Mouse (Mus musculus) heart, embryonic 16.5 days (tissue): ENCODE data around the gene Klhdc7b. TPM values are rescaled to one million over a fixed set of nuclear protein-coding genes. Genes with fewer than 3 reads are reported as not detected.

ENCODE experiments used
- ATAC-seq: fragments of 200-750 bp; cut with Nextera tagmentation; replicated peaks from 2 replicates; pipeline ENCODE4 v1.8.0; 2017; ENCODE audit warnings: moderate number of reproducible peaks; ENCODE audit not compliant: insufficient read depth, low FRiP score; ENCODE audit errors: extremely low read depth
- H3K27ac ChIP-seq: fragments of 300-500 bp; sonication (generic); 2 replicates; pipeline ENCODE4 v1.5.1; 2014; ENCODE audit warnings: mild to moderate bottlenecking, low read length, control low read depth, moderate library complexity
- H3K27me3 ChIP-seq: fragments of 300-500 bp; sonication (generic); 2 replicates; pipeline ENCODE4 v1.6.1; 2014; ENCODE audit warnings: low read length, mixed read lengths; ENCODE audit not compliant: control insufficient read depth, insufficient read depth
- H3K36me3 ChIP-seq: fragments of 300-500 bp; sonication (generic); 2 replicates; pipeline ENCODE4 v1.6.1; 2014; ENCODE audit not compliant: control insufficient read depth, insufficient read depth
- H3K4me1 ChIP-seq: fragments of 300-500 bp; sonication (generic); 2 replicates; pipeline ENCODE4 v1.6.1; 2014; ENCODE audit warnings: low read length, mixed read lengths; ENCODE audit not compliant: control insufficient read depth, insufficient read depth
- H3K4me2 ChIP-seq: fragments of 300-500 bp; sonication (generic); 2 replicates; pipeline ENCODE4 v1.6.1; 2014; ENCODE audit warnings: low read depth, mild to moderate bottlenecking, control low read depth, low read length
- H3K4me3 ChIP-seq: fragments of 300-500 bp; sonication (generic); 2 replicates; pipeline ENCODE4 v1.5.1; 2014; ENCODE audit warnings: mild to moderate bottlenecking, control low read depth, low read length
- H3K9ac ChIP-seq: fragments of 300-500 bp; sonication (generic); 2 replicates; pipeline ENCODE4 v1.6.1; 2014; ENCODE audit warnings: low read length, control low read depth
- H3K9me3 ChIP-seq: fragments of 300-500 bp; sonication (generic); replicated peaks from 2 replicates; pipeline ENCODE4 v1.6.1; 2016; ENCODE audit warnings: low read length; ENCODE audit not compliant: control insufficient read depth
- WGBS: fragments of 180-500 bp; shearing (Covaris S2); extraction: QIAGEN DNeasy Blood & Tissue Kit; methylation state at CpG from one replicate; pipeline ENCODE4 v1.1.7; 2014; 5-methylcytosine and 5-hydroxymethylcytosine counted together
- polyA plus RNA-seq: library from polyadenylated mRNA; unstranded; fragments of >200 nt; fragmentation: Nextera tagmentation; extraction: Ambion mirVana; gene quantifications from 2 replicates; pipeline ENCODE4 v1.2.1, GENCODE M21; 2015

Klhdc7b gene
- polyA plus RNA-seq = not detected in 2 replicates

- no peak for ATAC-seq
- Histone ChIP-seq H3K27ac (no peak within 1 kb of the TSS), H3K9me3 (no peaks in the 10 kb centered on the region), H3K9ac (no peak within 1 kb of the TSS), H3K4me3 (no peak within 1 kb of the TSS), H3K4me1 (0 out of 2 replicates have a peak, but pooled peaks cover under 1% of the 10 kb centered on the region), H3K4me2 (no peak within 1 kb of the TSS), H3K27me3 (peaks cover 8% of the 10 kb centered on the region), H3K36me3 (no peaks in the 10 kb centered on the region)
- WGBS = 72% methylated on average over 7 of the region's 7 CpGs
These were observed at the start of gene Klhdc7b for GRCm38 (mm10) chr15:89384617-89385016. TSS of gene Klhdc7b (plus strand) at chr15:89384917.

- H3K27ac ChIP-seq = no peak overlapping the region
- H3K36me3 ChIP-seq = no peaks in the 10 kb centered on the region
- H3K4me2 ChIP-seq = no peak overlapping the region
- H3K9ac ChIP-seq = no peak overlapping the region
- WGBS = 73% methylated on average over 14 of the region's 14 CpGs
- H3K4me3 ChIP-seq = no peak overlapping the region
- no peaks in the 10 kb centered on the region for H3K27me3 ChIP-seq
- ATAC-seq = no peak
- no peaks in the 10 kb centered on the region for H3K4me1 ChIP-seq
- H3K9me3 ChIP-seq = no peaks in the 10 kb centered on the region
These were observed 48.3 kb upstream of the Klhdc7b start for GRCm38 (mm10) chr15:89336422-89336821.

GRCm38 (mm10) chr15:89339696-89340095 is 45.0 kb upstream of the Klhdc7b start:
- Histone ChIP-seq H3K27ac (no peak overlapping the region), H3K9ac (no peak overlapping the region), H3K4me2 (no peak overlapping the region), H3K9me3 (no peaks in the 10 kb centered on the region), H3K4me3 (no peak overlapping the region), H3K36me3 (no peaks in the 10 kb centered on the region), H3K27me3 (no peaks in the 10 kb centered on the region), H3K4me1 (no peaks in the 10 kb centered on the region)
- 82% methylated on average over 2 of the region's 2 CpGs for whole genome bisulfite sequencing
- ATAC-seq = no peak

- no peak for ATAC-seq
- no peak overlapping the region for H3K27ac ChIP-seq
- H3K36me3 ChIP-seq = no peaks in the 10 kb centered on the region
- no peaks in the 10 kb centered on the region for H3K9me3 ChIP-seq
- no peaks in the 10 kb centered on the region for H3K4me1 ChIP-seq
- WGBS = 74% methylated on average over 3 of the region's 3 CpGs
- no peak overlapping the region for H3K9ac ChIP-seq
- no peak overlapping the region for H3K4me2 ChIP-seq
- H3K27me3 ChIP-seq = no peaks in the 10 kb centered on the region
- H3K4me3 ChIP-seq = no peak overlapping the region
These were observed 44.6 kb upstream of the Klhdc7b start for GRCm38 (mm10) chr15:89340136-89340535.

GRCm38 (mm10) chr15:89341678-89342077 is 43.0 kb upstream of the Klhdc7b start:
- Histone ChIP-seq H3K27me3 (no peaks in the 10 kb centered on the region), H3K4me1 (no peaks in the 10 kb centered on the region), H3K27ac (no peak overlapping the region), H3K4me2 (no peak overlapping the region), H3K36me3 (no peaks in the 10 kb centered on the region), H3K9me3 (no peaks in the 10 kb centered on the region), H3K9ac (no peak overlapping the region), H3K4me3 (no peak overlapping the region)
- no peak for ATAC-seq
- 33% methylated on average over 1 of the region's 1 CpGs for WGBS

GRCm38 (mm10) chr15:89343325-89343724 is 41.4 kb upstream of the Klhdc7b start:
- no peak overlapping the region for H3K27ac ChIP-seq
- H3K4me3 ChIP-seq = no peak overlapping the region
- 75% methylated on average over 3 of the region's 3 CpGs for WGBS
- H3K36me3 ChIP-seq = no peaks in the 10 kb centered on the region
- H3K4me2 ChIP-seq = no peak overlapping the region
- H3K4me1 ChIP-seq = no peaks in the 10 kb centered on the region
- ATAC-seq = no peak
- H3K27me3 ChIP-seq = no peaks in the 10 kb centered on the region
- H3K9ac ChIP-seq = no peak overlapping the region
- H3K9me3 ChIP-seq = no peaks in the 10 kb centered on the region

- no peaks in the 10 kb centered on the region for H3K9me3 ChIP-seq
- no peak overlapping the region for H3K4me3 ChIP-seq
- peaks cover 33% of the 10 kb centered on the region for H3K36me3 ChIP-seq
- WGBS = 80% methylated on average over 5 of the region's 5 CpGs
- ATAC-seq = no peak
- peak overlapping the region; percentile 32; the same call in 1 of the 2 replicates for H3K27ac ChIP-seq
- no peak overlapping the region for H3K4me2 ChIP-seq
- no peaks in the 10 kb centered on the region for H3K27me3 ChIP-seq
- no peak overlapping the region for H3K9ac ChIP-seq
- H3K4me1 ChIP-seq = peaks cover 11% of the 10 kb centered on the region
These were observed 34.3 kb upstream of the Klhdc7b start for GRCm38 (mm10) chr15:89350447-89350846.

GRCm38 (mm10) chr15:89351302-89351701 is 33.4 kb upstream of the Klhdc7b start:
- peaks cover 33% of the 10 kb centered on the region for H3K36me3 ChIP-seq
- no peak for ATAC-seq
- H3K9ac ChIP-seq = no peak overlapping the region
- H3K4me3 ChIP-seq = no peak overlapping the region
- H3K9me3 ChIP-seq = no peaks in the 10 kb centered on the region
- H3K27me3 ChIP-seq = no peaks in the 10 kb centered on the region
- peaks cover 11% of the 10 kb centered on the region for H3K4me1 ChIP-seq
- H3K27ac ChIP-seq = no peak overlapping the region
- WGBS = 75% methylated on average over 15 of the region's 15 CpGs
- H3K4me2 ChIP-seq = no peak overlapping the region

- Histone ChIP-seq H3K27ac (no peak overlapping the region), H3K9me3 (no peaks in the 10 kb centered on the region), H3K4me2 (no peak overlapping the region), H3K4me1 (peaks cover 16% of the 10 kb centered on the region), H3K36me3 (peaks cover 33% of the 10 kb centered on the region), H3K4me3 (no peak overlapping the region), H3K9ac (no peak overlapping the region), H3K27me3 (no peaks in the 10 kb centered on the region)
- ATAC-seq = no peak
- 91% methylated on average over 14 of the region's 14 CpGs for WGBS
These were observed 32.7 kb upstream of the Klhdc7b start for GRCm38 (mm10) chr15:89352054-89352453.
